Mouse (Mus musculus) urinary bladder, postnatal 14 days (tissue): Measurements from ENCODE around the gene Abca9.

Experiments
- DNase-seq: peaks from one replicate; pipeline ENCODE4 v3.0.0; 2021; ENCODE audit warnings: low spot score

The Abca9 gene

GRCm38 (mm10) chr11:110167459-110168251 lies at the start of gene Abca9:
Gene Abca9, minus strand, starts transcription at chr11:110168196.
- peak; percentile 16 for DNase-seq

- no peak for DNase-seq
These were observed 49.1 kb upstream of the Abca9 start for GRCm38 (mm10) chr11:110217118-110217517.

GRCm38 (mm10) chr11:110203930-110204329 lies 35.9 kb upstream of the Abca9 start:
- no peak for DNase-seq

GRCm38 (mm10) chr11:110198882-110199281 lies 30.9 kb upstream of the Abca9 start:
- no peak for DNase-seq

GRCm38 (mm10) chr11:110196561-110197306 lies 28.7 kb upstream of the Abca9 start:
- DNase-seq, result no peak

- no peak for DNase-seq
These were observed 27.3 kb upstream of the Abca9 start for GRCm38 (mm10) chr11:110195310-110195709.

- DNase-seq, result no peak
These were observed 3.2 kb upstream of the Abca9 start for GRCm38 (mm10) chr11:110171212-110171611.

GRCm38 (mm10) chr11:110165822-110166221 lies 2.2 kb downstream of the Abca9 start:
- DNase-seq, result no peak

- no peak for DNase-seq
These were observed 2.6 kb downstream of the Abca9 start for GRCm38 (mm10) chr11:110165409-110165808.

GRCm38 (mm10) chr11:110157059-110157458 lies 10.9 kb downstream of the Abca9 start:
- DNase-seq, result no peak

- no peak for DNase-seq
These were observed 12.0 kb downstream of the Abca9 start for GRCm38 (mm10) chr11:110155985-110156384.

GRCm38 (mm10) chr11:110147640-110148039 lies 20.4 kb downstream of the Abca9 start:
- no peak for DNase-seq

GRCm38 (mm10) chr11:110145421-110145820 lies 22.6 kb downstream of the Abca9 start:
- no peak for DNase-seq

GRCm38 (mm10) chr11:110130760-110131159 lies 37.2 kb downstream of the Abca9 start:
- DNase-seq, result no peak

GRCm38 (mm10) chr11:110111137-110111536 lies 56.9 kb downstream of the Abca9 start:
- DNase-seq, result no peak

- no peak for DNase-seq
These were observed 66.6 kb downstream of the Abca9 start for GRCm38 (mm10) chr11:110101437-110101836.

- DNase-seq, result no peak
These were observed 69.1 kb downstream of the Abca9 start for GRCm38 (mm10) chr11:110098901-110099300.

- DNase-seq, result no peak
These were observed 70.5 kb downstream of the Abca9 start for GRCm38 (mm10) chr11:110097465-110097864.

GRCm38 (mm10) chr11:110095858-110096257 lies 72.1 kb downstream of the Abca9 start, which contains the start of gene Abca8a:
Gene Abca8a, minus strand, starts transcription at chr11:110095978.
- DNase-seq, result peak; percentile 4

- no peak for DNase-seq
These were observed 73.1 kb downstream of the Abca9 start for GRCm38 (mm10) chr11:110094846-110095380.

- peak; percentile 13 for DNase-seq
These were observed 73.8 kb downstream of the Abca9 start for GRCm38 (mm10) chr11:110094236-110094635.

- no peak for DNase-seq
These were observed 76.7 kb downstream of the Abca9 start for GRCm38 (mm10) chr11:110091328-110091727.

- DNase-seq, result no peak
These were observed 95.8 kb downstream of the Abca9 start for GRCm38 (mm10) chr11:110072158-110072557.
